27 mouse cellular contexts compared by ENCODE assay signal in the genomic region with DNA sequence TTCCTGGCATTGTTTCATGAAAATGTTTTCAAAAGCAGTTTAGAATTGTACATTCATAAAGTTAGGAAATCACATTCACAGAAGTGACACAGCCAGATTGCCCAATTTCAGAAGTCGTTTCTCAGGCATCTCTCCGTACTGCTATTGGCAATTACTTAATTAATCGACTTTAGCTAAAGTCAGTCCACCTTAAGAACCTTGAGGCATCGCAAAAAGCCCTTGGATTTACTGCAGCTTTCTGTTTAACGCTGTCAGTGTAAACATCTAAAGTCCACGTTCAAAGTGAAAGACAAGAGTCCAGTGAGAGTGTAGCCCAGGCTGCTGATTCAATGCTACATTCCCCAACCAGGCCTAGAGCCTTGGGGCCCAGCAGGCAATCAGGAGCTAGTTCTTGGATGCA. TPM values are rescaled to one million over a fixed set of nuclear protein-coding genes. Genes with fewer than 3 reads are reported as not detected.
"Had no signal": no experiment of that assay in that cellular context is flagged by ENCODE, and none has a peak within 500 bp of the region (broad histone marks: within the 10 kb centered on the region; RNA-seq: fewer than 3 reads in every experiment).

No protein-coding gene starts in this region.

- H3K9me3 ChIP-seq: liver, embryonic 12.5 days; liver, embryonic 15.5 days; midbrain, embryonic 12.5 days; midbrain, embryonic 15.5 days; neural tube, embryonic 12.5 days; neural tube, embryonic 15.5 days had no signal

- H3K4me1 ChIP-seq: liver, embryonic 12.5 days; liver, embryonic 15.5 days; midbrain, embryonic 12.5 days; midbrain, embryonic 15.5 days; neural tube, embryonic 12.5 days; neural tube, embryonic 15.5 days had no signal

- H3K36me3 ChIP-seq: liver, embryonic 12.5 days; liver, embryonic 15.5 days; midbrain, embryonic 12.5 days; midbrain, embryonic 15.5 days; neural tube, embryonic 12.5 days; neural tube, embryonic 15.5 days had no signal

- DNase-seq: kidney, adult 9 months; kidney, postnatal 14 days; kidney, postnatal 4 days; lung, adult 2 months; right cerebral cortex, adult 18-20 months; right cerebral cortex, postnatal 14 days; right cerebral cortex, postnatal 4 days; thymus, adult 2 months; thymus, postnatal 14 days; thymus, postnatal 4 days had no signal

- H3K4me2 ChIP-seq: liver, embryonic 12.5 days; liver, embryonic 15.5 days; midbrain, embryonic 12.5 days; midbrain, embryonic 15.5 days; neural tube, embryonic 12.5 days; neural tube, embryonic 15.5 days had no signal

- H3K9ac ChIP-seq: liver, embryonic 12.5 days; liver, embryonic 15.5 days; midbrain, embryonic 12.5 days; midbrain, embryonic 15.5 days; neural tube, embryonic 12.5 days; neural tube, embryonic 15.5 days had no signal

- H3K27me3 ChIP-seq: liver, embryonic 12.5 days; liver, embryonic 15.5 days; midbrain, embryonic 12.5 days; midbrain, embryonic 15.5 days; neural tube, embryonic 12.5 days; neural tube, embryonic 15.5 days had no signal

- ATAC-seq: liver, embryonic 12.5 days; midbrain, embryonic 15.5 days had no signal

- H3K27ac ChIP-seq: liver, embryonic 12.5 days; liver, embryonic 15.5 days; macrophage; midbrain, embryonic 12.5 days; midbrain, embryonic 15.5 days; neural tube, embryonic 12.5 days; neural tube, embryonic 15.5 days; stomach, postnatal 0 days had no signal

- H3K4me3 ChIP-seq: liver, embryonic 12.5 days; liver, embryonic 15.5 days; midbrain, embryonic 12.5 days; midbrain, embryonic 15.5 days; neural tube, embryonic 12.5 days; neural tube, embryonic 15.5 days had no signal

RNA-seq across cellular contexts. Expression of a gene that starts 1.1 kb away (rescaled TPM):
- total RNA-seq: layer of hippocampus, adult 18-20 months; layer of hippocampus, postnatal 14 days; left cerebral cortex, postnatal 25 days; megakaryocyte, adult 5-6 weeks had no signal
- polyA plus RNA-seq: kidney, embryonic 16.5 days; limb, embryonic 11.5 days; limb, embryonic 14.5 days; liver, embryonic 12.5 days; liver, embryonic 15.5 days; lung, adult 2 months; lung, embryonic 16.5 days; macrophage; midbrain, embryonic 12.5 days; midbrain, embryonic 15.5 days; neural tube, embryonic 12.5 days; neural tube, embryonic 15.5 days; stomach, embryonic 14.5 days; stomach, postnatal 0 days; thymus, adult 2 months had no signal
